Mouse (Mus musculus) midbrain, embryonic 13.5 days (tissue): ENCODE data around the gene Ap1g2. TPM values are rescaled to one million over a fixed set of nuclear protein-coding genes. Genes with fewer than 3 reads are reported as not detected.

Experiments
- polyA plus RNA-seq: library from polyadenylated mRNA; unstranded; fragments of >200 nt; fragmentation: Nextera tagmentation; extraction: Ambion mirVana; gene quantifications from 2 replicates; pipeline ENCODE4 v1.2.1, GENCODE M21; 2015

Gene Ap1g2
- polyA plus RNA-seq, 1 experiment from 2014 or later, result 8.2 TPM

Other genes with a start within 250 kb of the Ap1g2 start
- gene Homez, start 235.6 kb downstream of the Ap1g2 start, polyA plus RNA-seq, result 11.7 and 13.5 TPM in 2 replicates
- 0.98 and 2.2 TPM in 2 replicates for gene Ppp1r3e, start 229.0 kb downstream of the Ap1g2 start, polyA plus RNA-seq
- gene Bcl2l2, start 223.2 kb downstream of the Ap1g2 start, polyA plus RNA-seq, result 4.4 and 4.9 TPM in 2 replicates
- 0.18 TPM in 1 of 2 replicates, not detected in the other for gene Gm20521, start 223.2 kb downstream of the Ap1g2 start, polyA plus RNA-seq
- 178 and 203 TPM in 2 replicates for gene Pabpn1, start 214.1 kb downstream of the Ap1g2 start, polyA plus RNA-seq
- gene Slc22a17, start 193.5 kb downstream of the Ap1g2 start, polyA plus RNA-seq, result 119 and 158 TPM in 2 replicates
- gene Efs, start 180.5 kb downstream of the Ap1g2 start, polyA plus RNA-seq, result 18.0 and 21.6 TPM in 2 replicates
- 0.15 and 0.19 TPM in 2 replicates for gene Il25, start 173.9 kb downstream of the Ap1g2 start, polyA plus RNA-seq
- 1.9 and 2.0 TPM in 2 replicates for gene Cmtm5, start 170.3 kb downstream of the Ap1g2 start, polyA plus RNA-seq
- gene Myh6, start 139.7 kb downstream of the Ap1g2 start, polyA plus RNA-seq, result 0.75 and 1.3 TPM in 2 replicates
- not detected in 2 replicates for gene Gm17428, start 129.7 kb downstream of the Ap1g2 start, polyA plus RNA-seq
- 4.6 and 5.3 TPM in 2 replicates for gene Myh7, start 112.0 kb downstream of the Ap1g2 start, polyA plus RNA-seq
- 60.4 and 62.7 TPM in 2 replicates for gene Ngdn, start 91.1 kb downstream of the Ap1g2 start, polyA plus RNA-seq
- 35.5 and 39.9 TPM in 2 replicates for gene Zfhx2, start 14.3 kb downstream of the Ap1g2 start, polyA plus RNA-seq
- 32.1 and 35.0 TPM in 2 replicates for gene Thtpa, start 11.8 kb downstream of the Ap1g2 start, polyA plus RNA-seq
- 18.2 and 19.9 TPM in 2 replicates for gene Jph4, start 10.3 kb upstream of the Ap1g2 start, polyA plus RNA-seq
- 0.31 and 0.35 TPM in 2 replicates for gene Dhrs2, start 115.4 kb upstream of the Ap1g2 start, polyA plus RNA-seq